In the genomic region with DNA sequence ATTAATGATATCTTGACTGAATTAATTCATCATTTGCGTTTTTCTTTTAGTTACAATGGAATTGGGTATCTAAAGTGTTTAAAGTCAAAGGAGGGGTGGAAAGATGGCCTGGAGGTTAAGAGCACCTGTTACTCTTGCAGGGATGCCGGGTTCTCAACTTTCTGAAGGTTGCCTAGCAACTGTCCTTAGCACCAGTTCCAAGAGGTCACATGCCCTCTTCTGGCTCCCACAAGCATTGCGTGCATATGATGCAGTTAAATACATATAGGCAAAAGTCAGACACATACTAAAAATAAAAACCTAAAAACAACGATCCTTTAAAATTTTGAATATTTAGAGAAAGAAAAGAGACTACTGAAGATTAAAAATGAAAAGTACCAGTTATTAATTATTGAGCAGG, we compare ENCODE assay signal across 9 mouse cellular contexts. TPM values are rescaled to one million over a fixed set of nuclear protein-coding genes. Genes with fewer than 3 reads are reported as not detected.
A peak's percentile ranks its signal among the peaks of the same experiment; 100 is the strongest.
DNase-seq lines count a peak whose midpoint lies in the region; ATAC-seq and TF ChIP-seq lines count a peak whose summit lies in the region.
"Had no signal": no experiment of that assay in that cellular context is flagged by ENCODE, and none has a peak within 500 bp of the region (broad histone marks: within the 10 kb centered on the region; RNA-seq: fewer than 3 reads in every experiment).

No protein-coding gene starts in this region.

- TF ChIP-seq RAD21 in CH12.LX (IDR thresholded peaks at IDR 0.05; ENCODE audit: low read depth, low read length): peak; percentile 45

- H3K27ac ChIP-seq in forebrain, embryonic 13.5 days: no peak overlapping the region
- H3K27ac ChIP-seq in forebrain, embryonic 12.5 days: no peak overlapping the region
- no peak overlapping the region for H3K27ac ChIP-seq in CH12.LX (ENCODE audit: insufficient read depth, low read depth)
- H3K27ac ChIP-seq in embryonic facial prominence, embryonic 10.5 days (replicated peaks): no peak overlapping the region
- no peak overlapping the region for H3K27ac ChIP-seq in liver, adult 2 months (replicated peaks; ENCODE audit: insufficient read depth, low read depth, low read length)
- H3K27ac ChIP-seq: lung, embryonic 15.5 days had no signal

- dilution Hi-C loops in CH12.LX (cut with MboI; ENCODE audit: extremely low pct_ligation_motif_present, extremely low pct_unique_long_range_greater_than_20kb, low sequenced_read_pairs): no loop called here

- peak; percentile 45; the same call in 1 of the 2 replicates for ATAC-seq in forebrain, embryonic 13.5 days
- ATAC-seq in forebrain, embryonic 12.5 days (ENCODE audit: low FRiP score): no peak

- no peak overlapping the region for H3K9ac ChIP-seq in forebrain, embryonic 13.5 days
- H3K9ac ChIP-seq in forebrain, embryonic 12.5 days: no peak overlapping the region
- H3K9ac ChIP-seq in CH12.LX (ENCODE audit: insufficient read depth, low read depth): no peak overlapping the region
- no peak overlapping the region for H3K9ac ChIP-seq in liver, adult 2 months (ENCODE audit: low read depth, low read length)
- H3K9ac ChIP-seq: lung, embryonic 15.5 days had no signal

- in situ Hi-C loops in CH12.LX (cut with MboI; ENCODE audit: low pct_ligation_motif_present, low pct_unique_long_range_greater_than_20kb, low sequenced_read_pairs): loop anchor here (25.0 kb wide), 1 partner anchor 1174 kb away; no protein-coding TSS in a partner anchor

- peaks cover 22% of the 10 kb centered on the region for H3K36me3 ChIP-seq in forebrain, embryonic 13.5 days (ENCODE audit: poor library complexity, severe bottlenecking)
- peaks cover 14% of the 10 kb centered on the region for H3K36me3 ChIP-seq in forebrain, embryonic 12.5 days (replicated peaks)
- peaks cover 7 to 48% of the 10 kb centered on the region in 2 experiments for H3K36me3 ChIP-seq in CH12.LX (replicated peaks in 1 of 2; ENCODE audit: control insufficient read depth in 1 of 2, insufficient read depth in 1 of 2, low read length in 1 of 2)
- peaks cover 38% of the 10 kb centered on the region for H3K36me3 ChIP-seq in embryonic facial prominence, embryonic 10.5 days (replicated peaks)
- peaks cover 20% of the 10 kb centered on the region for H3K36me3 ChIP-seq in liver, adult 2 months (ENCODE audit: control insufficient read depth, insufficient read depth, low read length)

- H3K79me2 ChIP-seq in CH12.LX (replicated peaks; ENCODE audit: control insufficient read depth, extremely low read depth, insufficient read depth, poor library complexity, severe bottlenecking): peaks cover 39% of the 10 kb centered on the region
- H3K79me2 ChIP-seq in liver, adult 2 months (ENCODE audit: control insufficient read depth, insufficient read depth, low read length): peaks cover 6% of the 10 kb centered on the region; the same call in 1 of the 2 replicates

- no peak overlapping the region for H3K4me3 ChIP-seq in forebrain, embryonic 13.5 days
- no peak overlapping the region for H3K4me3 ChIP-seq in forebrain, embryonic 12.5 days (replicated peaks)
- H3K4me3 ChIP-seq in CH12.LX (replicated peaks in 1 of 3; ENCODE audit: low read depth in 2 of 3, low read length in 2 of 3, poor library complexity in 1 of 3): no peak overlapping the region
- H3K4me3 ChIP-seq in embryonic facial prominence, embryonic 10.5 days: no peak overlapping the region
- no peak overlapping the region for H3K4me3 ChIP-seq in liver, adult 2 months (ENCODE audit: insufficient read depth, low read depth, low read length)
- H3K4me3 ChIP-seq: lung, embryonic 15.5 days had no signal

- no peaks in the 10 kb centered on the region for H3K27me3 ChIP-seq in forebrain, embryonic 13.5 days
- H3K27me3 ChIP-seq in forebrain, embryonic 12.5 days: no peaks in the 10 kb centered on the region
- no peaks in the 10 kb centered on the region for H3K27me3 ChIP-seq in CH12.LX (replicated peaks)
- H3K27me3 ChIP-seq in embryonic facial prominence, embryonic 10.5 days (replicated peaks; ENCODE audit: low read depth, poor library complexity, severe bottlenecking): no peaks in the 10 kb centered on the region
- no peaks in the 10 kb centered on the region for H3K27me3 ChIP-seq in liver, adult 2 months (ENCODE audit: control insufficient read depth, insufficient read depth, low read length)
- H3K27me3 ChIP-seq: lung, embryonic 15.5 days had no signal

- WGBS in forebrain, embryonic 13.5 days: 51% methylated on average over 4 of the region's 4 CpGs
- WGBS in forebrain, embryonic 12.5 days: 54% methylated on average over 4 of the region's 4 CpGs
- WGBS in embryonic facial prominence, embryonic 10.5 days: 60% methylated on average over 4 of the region's 4 CpGs
- WGBS in liver, adult 2 months: 44% methylated on average over 4 of the region's 4 CpGs

- TF ChIP-seq POLR2A in CH12.LX (IDR thresholded peaks at IDR 0.05; ENCODE audit: low read depth, low read length): no peak
- TF ChIP-seq POLR2A in liver, adult 2 months (IDR thresholded peaks at IDR 0.05; ENCODE audit: extremely low read depth, insufficient read depth, low read length): no peak

- peak; percentile 48 to 59; a peak in 3 of 4 replicates for TF ChIP-seq CTCF in CH12.LX (conservative IDR thresholded peaks at IDR 0.05 in 1 of 2, IDR thresholded peaks at IDR 0.05 in 1 of 2; ENCODE audit: low read depth in 2 of 2, low read length in 2 of 2)
- TF ChIP-seq CTCF in liver, adult 2 months (IDR thresholded peaks at IDR 0.05; ENCODE audit: low read depth, low read length): peak; percentile 56

- H3K9me3 ChIP-seq in forebrain, embryonic 13.5 days (replicated peaks): no peaks in the 10 kb centered on the region
- H3K9me3 ChIP-seq in forebrain, embryonic 12.5 days: no peaks in the 10 kb centered on the region
- H3K9me3 ChIP-seq in CH12.LX (replicated peaks; ENCODE audit: low read length): no peaks in the 10 kb centered on the region
- no peaks in the 10 kb centered on the region for H3K9me3 ChIP-seq in embryonic facial prominence, embryonic 10.5 days
- H3K9me3 ChIP-seq: lung, embryonic 15.5 days had no signal

- H3K4me1 ChIP-seq in forebrain, embryonic 13.5 days: peaks cover 16% of the 10 kb centered on the region
- H3K4me1 ChIP-seq in forebrain, embryonic 12.5 days: peaks cover 16% of the 10 kb centered on the region
- peaks cover 0 to 19% of the 10 kb centered on the region in 2 experiments; a peak in 2 of 4 replicates for H3K4me1 ChIP-seq in CH12.LX (ENCODE audit: control insufficient read depth in 1 of 2, insufficient read depth in 2 of 2)
- 0 out of 2 replicates have a peak, but pooled peaks cover 3% of the 10 kb centered on the region for H3K4me1 ChIP-seq in embryonic facial prominence, embryonic 10.5 days
- peaks cover 13% of the 10 kb centered on the region; the same call in 1 of the 2 replicates for H3K4me1 ChIP-seq in liver, adult 2 months (ENCODE audit: control insufficient read depth, insufficient read depth, low read length)

- no peak overlapping the region for H3K4me2 ChIP-seq in forebrain, embryonic 13.5 days
- no peak overlapping the region for H3K4me2 ChIP-seq in forebrain, embryonic 12.5 days
- no peak overlapping the region for H3K4me2 ChIP-seq in CH12.LX (ENCODE audit: insufficient read depth, low read depth, poor library complexity, severe bottlenecking)
- H3K4me2 ChIP-seq: lung, embryonic 15.5 days had no signal

- no peak for TF ChIP-seq EP300 in CH12.LX (IDR thresholded peaks at IDR 0.05; ENCODE audit: low read length)

- DNase-seq in CH12.LX (ENCODE audit: extremely low read depth): peak; percentile 68
- DNase-seq in embryonic facial prominence, embryonic 10.5 days (ENCODE audit: low spot score): peak; percentile 59
- DNase-seq in liver, adult 2 months (ENCODE audit: extremely low read depth, low read depth, low spot score): peak; percentile 72
- DNase-seq in skeletal muscle tissue, adult 2 months (ENCODE audit: low read depth, low spot score): peak; percentile 57
- no peak for DNase-seq in gastrocnemius, postnatal 36 days
- DNase-seq in left cerebral cortex, postnatal 25 days (ENCODE audit: low spot score in 2 of 2): no peak

- intact Hi-C loops in gastrocnemius, postnatal 36 days (cut with DNase I): no loop called here
- intact Hi-C loops in left cerebral cortex, postnatal 25 days (cut with DNase I): no loop called here

RNA-seq across cellular contexts. Expression of a gene that starts 10.2 kb away (rescaled TPM):
- polyA plus RNA-seq in forebrain, embryonic 13.5 days (2015; fragmentation: Nextera tagmentation; extraction: Ambion mirVana): 64.2 and 82.8 TPM in 2 replicates
- 111 and 118 TPM in 2 replicates for polyA plus RNA-seq in forebrain, embryonic 12.5 days (2016; fragmentation: Nextera tagmentation; extraction: Ambion mirVana)
- total RNA-seq in CH12.LX (2012; rRNA removed) (30.4 and 35.2 TPM in 2 replicates), CH12.LX (2014; rRNA removed) (60.6 and 66.0 TPM in 2 replicates)
- 42.8 and 52.3 TPM in 2 replicates for polyA plus RNA-seq in CH12.LX (2012; ENCODE audit: insufficient read length, low read depth)
- 64.8 and 66.8 TPM in 2 replicates for polyA plus RNA-seq in embryonic facial prominence, embryonic 10.5 days (2016; fragmentation: Nextera tagmentation; extraction: Ambion mirVana)
- total RNA-seq in liver, adult 2 months (2014; rRNA removed): 16.2 and 16.8 TPM in 2 replicates
- 9.8 and 10.9 TPM in 2 replicates for polyA plus RNA-seq in liver, adult 2 months (2012; rRNA removed)
- total RNA-seq in gastrocnemius, postnatal 36 days (2021): 10 to 100 TPM; 33.4 to 42.6 TPM
- total RNA-seq in left cerebral cortex, postnatal 25 days (2021): 100 to 1,000 TPM; 103 to 114 TPM

RNA-seq across cellular contexts. Expression of a gene that starts 53.8 kb away (rescaled TPM):
- 91.7 and 97.2 TPM in 2 replicates for polyA plus RNA-seq in forebrain, embryonic 13.5 days (2015; fragmentation: Nextera tagmentation; extraction: Ambion mirVana)
- polyA plus RNA-seq in forebrain, embryonic 12.5 days (2016; fragmentation: Nextera tagmentation; extraction: Ambion mirVana): 118 and 120 TPM in 2 replicates
- total RNA-seq in CH12.LX (2012; rRNA removed): 65.7 and 68.2 TPM in 2 replicates
- total RNA-seq in CH12.LX (2014; rRNA removed): 156 and 163 TPM in 2 replicates
- polyA plus RNA-seq in CH12.LX (2012; ENCODE audit: insufficient read length, low read depth): 81.0 and 86.7 TPM in 2 replicates
- 93.8 and 96.6 TPM in 2 replicates for polyA plus RNA-seq in embryonic facial prominence, embryonic 10.5 days (2016; fragmentation: Nextera tagmentation; extraction: Ambion mirVana)
- 29.9 and 35.9 TPM in 2 replicates for total RNA-seq in liver, adult 2 months (2014; rRNA removed)
- 6.7 and 11.2 TPM in 2 replicates for polyA plus RNA-seq in liver, adult 2 months (2012; rRNA removed)
- total RNA-seq in gastrocnemius, postnatal 36 days (2021): 10 to 100 TPM; 32.7 to 36.2 TPM
- 10 to 100 TPM; 38.5 TPM for total RNA-seq in left cerebral cortex, postnatal 25 days (2021)

RNA-seq across cellular contexts. Expression of a gene that starts 53.8 kb away (rescaled TPM):
- 68.7 TPM in 2 replicates for polyA plus RNA-seq in forebrain, embryonic 13.5 days (2015; fragmentation: Nextera tagmentation; extraction: Ambion mirVana)
- 76.0 and 83.7 TPM in 2 replicates for polyA plus RNA-seq in forebrain, embryonic 12.5 days (2016; fragmentation: Nextera tagmentation; extraction: Ambion mirVana)
- total RNA-seq in CH12.LX (2012; rRNA removed) (44.8 and 45.4 TPM in 2 replicates), CH12.LX (2014; rRNA removed) (72.6 and 81.7 TPM in 2 replicates)
- 61.4 and 73.1 TPM in 2 replicates for polyA plus RNA-seq in CH12.LX (2012; ENCODE audit: insufficient read length, low read depth)
- 74.5 and 78.1 TPM in 2 replicates for polyA plus RNA-seq in embryonic facial prominence, embryonic 10.5 days (2016; fragmentation: Nextera tagmentation; extraction: Ambion mirVana)
- 12.2 and 14.4 TPM in 2 replicates for total RNA-seq in liver, adult 2 months (2014; rRNA removed)
- 5.8 and 6.1 TPM in 2 replicates for polyA plus RNA-seq in liver, adult 2 months (2012; rRNA removed)
- total RNA-seq in gastrocnemius, postnatal 36 days (2021): 10 to 100 TPM; 15.2 to 18.2 TPM
- 10 to 100 TPM; 27.5 to 32.4 TPM for total RNA-seq in left cerebral cortex, postnatal 25 days (2021)

Comparison
In these comparisons a context has a peak if more than half of its experiments do, and no peak if none do; other contexts are left out.
1. DNase-seq: peak in CH12.LX (single experiment), embryonic facial prominence, embryonic 10.5 days (single experiment), liver, adult 2 months (single experiment) and skeletal muscle tissue, adult 2 months (single experiment); none in gastrocnemius, postnatal 36 days (0 of 2) and left cerebral cortex, postnatal 25 days (0 of 2).